Mouse (Mus musculus): Measurements from ENCODE around the gene Pstpip1. TPM values are rescaled to one million over a fixed set of nuclear protein-coding genes. Genes with fewer than 3 reads are reported as not detected.

The Pstpip1 gene
- polyA plus RNA-seq (2015; fragmentation: Nextera tagmentation; extraction: Ambion mirVana): 3.9 and 5.0 TPM in 2 replicates

GRCm38 (mm10) chr9:56089778-56090520, at the start of gene Pstpip1:
TSS of gene Pstpip1 (plus strand) at chr9:56089962.
- Histone ChIP-seq H3K4me1 (replicated peaks; ENCODE audit: control insufficient read depth, insufficient read depth) (peaks cover 10% of the 10 kb centered on the region), H3K9ac (ENCODE audit: low read length) (peak within 1 kb of the TSS; percentile 56), H3K27ac (replicated peaks) (peak within 1 kb of the TSS; percentile 67), H3K4me3 (ENCODE audit: low read depth, low read length) (peak within 1 kb of the TSS; percentile 24), H3K4me2 (replicated peaks; ENCODE audit: low read depth) (peak within 1 kb of the TSS; percentile 45), H3K9me3 (ENCODE audit: control insufficient read depth, low read length) (no peaks in the 10 kb centered on the region), H3K27me3 (ENCODE audit: control insufficient read depth, insufficient read depth, low read length) (no peaks in the 10 kb centered on the region), H3K36me3 (ENCODE audit: control insufficient read depth, insufficient read depth, low read length) (no peaks in the 10 kb centered on the region)
- WGBS: 14% methylated on average over 22 of the region's 22 CpGs
- TF ChIP-seq EP300 (optimal IDR thresholded peaks at IDR 0.05) (no peak), CTCF (IDR thresholded peaks at IDR 0.05; ENCODE audit: low read depth) (no peak)
- ATAC-seq (ENCODE audit: low FRiP score, low TSS enrichment) (peak; percentile 80), DNase-seq (ENCODE audit: low spot score) (peak; percentile 78)

- no peaks in the 10 kb centered on the region; the same call in 1 of the 2 replicates for H3K36me3 ChIP-seq (ENCODE audit: control insufficient read depth, insufficient read depth, low read length)
- peak within 1 kb of the TSS; percentile 81 for H3K4me3 ChIP-seq (ENCODE audit: low read depth, low read length)
- under 1% methylated on average over 48 of the region's 49 CpGs for WGBS
- peak within 1 kb of the TSS; percentile 93 for H3K9ac ChIP-seq (ENCODE audit: low read length)
- peak; percentile 51; the same call in 1 of the 2 replicates for TF ChIP-seq CTCF (IDR thresholded peaks at IDR 0.05; ENCODE audit: low read depth)
- no peak for TF ChIP-seq EP300 (optimal IDR thresholded peaks at IDR 0.05)
- H3K27me3 ChIP-seq (ENCODE audit: control insufficient read depth, insufficient read depth, low read length): no peaks in the 10 kb centered on the region
- ATAC-seq (ENCODE audit: low FRiP score, low TSS enrichment) (peak; percentile 100), DNase-seq (ENCODE audit: low spot score) (peak; percentile 95)
- no peaks in the 10 kb centered on the region for H3K4me1 ChIP-seq (replicated peaks; ENCODE audit: control insufficient read depth, insufficient read depth)
- no peaks in the 10 kb centered on the region for H3K9me3 ChIP-seq (ENCODE audit: control insufficient read depth, low read length)
- H3K27ac ChIP-seq (replicated peaks): peak within 1 kb of the TSS; percentile 95
- peak within 1 kb of the TSS; percentile 81 for H3K4me2 ChIP-seq (replicated peaks; ENCODE audit: low read depth)
Measured at GRCm38 (mm10) chr9:56041372-56042180, 48.2 kb upstream of the Pstpip1 start, which contains the start of gene Rcn2. TSS of gene Rcn2 (plus strand) at chr9:56041845.

- ATAC-seq (ENCODE audit: low FRiP score, low TSS enrichment) (no peak), DNase-seq (ENCODE audit: low spot score) (no peak)
- Histone ChIP-seq H3K27me3 (ENCODE audit: control insufficient read depth, insufficient read depth, low read length) (no peaks in the 10 kb centered on the region), H3K9ac (ENCODE audit: low read length) (peak overlapping the region; percentile 93), H3K4me2 (replicated peaks; ENCODE audit: low read depth) (peak overlapping the region; percentile 81), H3K9me3 (ENCODE audit: control insufficient read depth, low read length) (no peaks in the 10 kb centered on the region), H3K27ac (replicated peaks) (peak overlapping the region; percentile 95), H3K36me3 (ENCODE audit: control insufficient read depth, insufficient read depth, low read length) (no peaks in the 10 kb centered on the region; the same call in 1 of the 2 replicates), H3K4me1 (replicated peaks; ENCODE audit: control insufficient read depth, insufficient read depth) (no peaks in the 10 kb centered on the region), H3K4me3 (ENCODE audit: low read depth, low read length) (peak overlapping the region; percentile 81)
- 0% methylated on average over 16 of the region's 16 CpGs for WGBS
- no peak for TF ChIP-seq CTCF (IDR thresholded peaks at IDR 0.05; ENCODE audit: low read depth)
- TF ChIP-seq EP300 (optimal IDR thresholded peaks at IDR 0.05): no peak
Measured at GRCm38 (mm10) chr9:56042181-56042621, 47.6 kb upstream of the Pstpip1 start.

- H3K9me3 ChIP-seq (ENCODE audit: control insufficient read depth, low read length): no peaks in the 10 kb centered on the region
- TF ChIP-seq EP300 (optimal IDR thresholded peaks at IDR 0.05) (no peak), CTCF (IDR thresholded peaks at IDR 0.05; ENCODE audit: low read depth) (no peak)
- no peak overlapping the region for H3K9ac ChIP-seq (ENCODE audit: low read length)
- peaks cover 9% of the 10 kb centered on the region; the same call in 1 of the 2 replicates for H3K36me3 ChIP-seq (ENCODE audit: control insufficient read depth, insufficient read depth, low read length)
- no peak overlapping the region for H3K4me2 ChIP-seq (replicated peaks; ENCODE audit: low read depth)
- H3K4me1 ChIP-seq (replicated peaks; ENCODE audit: control insufficient read depth, insufficient read depth): no peaks in the 10 kb centered on the region
- H3K27me3 ChIP-seq (ENCODE audit: control insufficient read depth, insufficient read depth, low read length): no peaks in the 10 kb centered on the region
- WGBS: 88% methylated on average over 3 of the region's 3 CpGs
- no peak overlapping the region for H3K4me3 ChIP-seq (ENCODE audit: low read depth, low read length)
- no peak overlapping the region for H3K27ac ChIP-seq (replicated peaks)
- ATAC-seq (ENCODE audit: low FRiP score, low TSS enrichment) (no peak), DNase-seq (ENCODE audit: low spot score) (no peak)
Measured at GRCm38 (mm10) chr9:56053796-56054195, 36.0 kb upstream of the Pstpip1 start.

- H3K4me3 ChIP-seq (ENCODE audit: low read depth, low read length): no peak overlapping the region
- no peaks in the 10 kb centered on the region for H3K9me3 ChIP-seq (ENCODE audit: control insufficient read depth, low read length)
- ATAC-seq (ENCODE audit: low FRiP score, low TSS enrichment) (no peak), DNase-seq (ENCODE audit: low spot score) (no peak)
- WGBS: 86% methylated on average over 6 of the region's 6 CpGs
- TF ChIP-seq EP300 (optimal IDR thresholded peaks at IDR 0.05) (no peak), CTCF (IDR thresholded peaks at IDR 0.05; ENCODE audit: low read depth) (no peak)
- H3K27me3 ChIP-seq (ENCODE audit: control insufficient read depth, insufficient read depth, low read length): no peaks in the 10 kb centered on the region
- no peak overlapping the region for H3K27ac ChIP-seq (replicated peaks)
- no peaks in the 10 kb centered on the region for H3K4me1 ChIP-seq (replicated peaks; ENCODE audit: control insufficient read depth, insufficient read depth)
- no peak overlapping the region for H3K4me2 ChIP-seq (replicated peaks; ENCODE audit: low read depth)
- H3K9ac ChIP-seq (ENCODE audit: low read length): no peak overlapping the region
- peaks cover 21% of the 10 kb centered on the region; the same call in 1 of the 2 replicates for H3K36me3 ChIP-seq (ENCODE audit: control insufficient read depth, insufficient read depth, low read length)
Measured at GRCm38 (mm10) chr9:56056147-56056546, 33.6 kb upstream of the Pstpip1 start.
